ENCODE assay signal across 34 mouse cellular contexts in genomic region chr6:146898709-146899108, GRCm38 (mm10). TPM values are rescaled to one million over a fixed set of nuclear protein-coding genes. Genes with fewer than 3 reads are reported as not detected.
DNase-seq lines count a peak whose midpoint lies in the region; ATAC-seq and TF ChIP-seq lines count a peak whose summit lies in the region.
"Had no signal": no experiment of that assay in that cellular context is flagged by ENCODE, and none has a peak within 500 bp of the region (broad histone marks: within the 10 kb centered on the region; RNA-seq: fewer than 3 reads in every experiment).

No protein-coding gene starts in this region.

- H3K79me2 ChIP-seq in heart, adult 2 months (replicated peaks; ENCODE audit: control insufficient read depth, insufficient read depth, low read length) = peaks cover 1% of the 10 kb centered on the region; the same call in 1 of the 2 replicates

- WGBS in heart, adult 2 months = 88% methylated on average over 6 of the region's 6 CpGs
- WGBS in limb, embryonic 12.5 days = 85% methylated on average over 6 of the region's 6 CpGs
- 87% methylated on average over 6 of the region's 6 CpGs for WGBS in limb, embryonic 10.5 days

- ATAC-seq in limb, embryonic 12.5 days (ENCODE audit: insufficient number of reproducible peaks, insufficient read depth, low FRiP score, low TSS enrichment, low read depth) = no peak
- ATAC-seq: hindbrain, postnatal 0 days; midbrain, embryonic 15.5 days had no signal

- no peak overlapping the region for H3K4me3 ChIP-seq in heart, adult 2 months
- no peak overlapping the region for H3K4me3 ChIP-seq in limb, embryonic 12.5 days (replicated peaks)
- H3K4me3 ChIP-seq in limb, embryonic 10.5 days = no peak overlapping the region
- H3K4me3 ChIP-seq: embryonic facial prominence, embryonic 15.5 days; forebrain, embryonic 12.5 days; heart, embryonic 15.5 days; hindbrain, embryonic 12.5 days; liver, embryonic 15.5 days; midbrain, embryonic 10.5 days; midbrain, embryonic 15.5 days; stomach, embryonic 15.5 days had no signal

- peaks cover 11% of the 10 kb centered on the region for H3K4me1 ChIP-seq in heart, adult 2 months (ENCODE audit: control insufficient read depth, insufficient read depth, low read length)
- peaks cover 4% of the 10 kb centered on the region; the same call in 1 of the 2 replicates for H3K4me1 ChIP-seq in limb, embryonic 12.5 days (replicated peaks)
- no peaks in the 10 kb centered on the region for H3K4me1 ChIP-seq in limb, embryonic 10.5 days
- H3K4me1 ChIP-seq: forebrain, embryonic 12.5 days; midbrain, embryonic 10.5 days; midbrain, embryonic 15.5 days; stomach, embryonic 15.5 days had no signal

- H3K27ac ChIP-seq in heart, adult 2 months = peak overlapping the region; percentile 26
- H3K27ac ChIP-seq in limb, embryonic 12.5 days = peak overlapping the region; percentile 5; the same call in 1 of the 2 replicates
- H3K27ac ChIP-seq in limb, embryonic 10.5 days = no peak overlapping the region
- H3K27ac ChIP-seq: embryonic facial prominence, embryonic 15.5 days; forebrain, embryonic 12.5 days; heart, embryonic 15.5 days; hindbrain, embryonic 12.5 days; hindbrain, postnatal 0 days; liver, embryonic 15.5 days; midbrain, embryonic 10.5 days; midbrain, embryonic 15.5 days; stomach, embryonic 15.5 days had no signal

- no peaks in the 10 kb centered on the region for H3K9me3 ChIP-seq in limb, embryonic 12.5 days
- H3K9me3 ChIP-seq in limb, embryonic 10.5 days (replicated peaks) = no peaks in the 10 kb centered on the region
- H3K9me3 ChIP-seq: embryonic facial prominence, embryonic 15.5 days; forebrain, embryonic 12.5 days; heart, embryonic 15.5 days; hindbrain, embryonic 12.5 days; liver, embryonic 15.5 days; midbrain, embryonic 10.5 days; midbrain, embryonic 15.5 days; stomach, embryonic 15.5 days had no signal

- no peak for TF ChIP-seq EP300 in heart, adult 2 months (IDR thresholded peaks at IDR 0.05; ENCODE audit: insufficient read depth, low read depth, low read length)

- TF ChIP-seq CTCF in heart, adult 2 months (IDR thresholded peaks at IDR 0.05) = no peak

- peaks cover 18% of the 10 kb centered on the region for H3K36me3 ChIP-seq in heart, adult 2 months (ENCODE audit: control insufficient read depth, insufficient read depth, low read length)
- H3K36me3 ChIP-seq in limb, embryonic 12.5 days = peaks cover 3% of the 10 kb centered on the region; the same call in 1 of the 2 replicates
- 0 out of 2 replicates have a peak, but pooled peaks cover 2% of the 10 kb centered on the region for H3K36me3 ChIP-seq in limb, embryonic 10.5 days
- H3K36me3 ChIP-seq: embryonic facial prominence, embryonic 15.5 days; forebrain, embryonic 12.5 days; heart, embryonic 15.5 days; hindbrain, embryonic 12.5 days; liver, embryonic 15.5 days; midbrain, embryonic 10.5 days; midbrain, embryonic 15.5 days; stomach, embryonic 15.5 days had no signal

- no peak overlapping the region for H3K9ac ChIP-seq in heart, adult 2 months (ENCODE audit: low read depth, low read length)
- H3K9ac ChIP-seq in limb, embryonic 12.5 days (replicated peaks) = no peak overlapping the region
- H3K9ac ChIP-seq: embryonic facial prominence, embryonic 15.5 days; forebrain, embryonic 12.5 days; heart, embryonic 15.5 days; hindbrain, embryonic 12.5 days; liver, embryonic 15.5 days; lung, embryonic 14.5 days; midbrain, embryonic 15.5 days; stomach, embryonic 15.5 days had no signal

- intact Hi-C loops in heart, adult 2 months (cut with DNase I) = no loop called here

- no peak overlapping the region for H3K4me2 ChIP-seq in limb, embryonic 12.5 days
- H3K4me2 ChIP-seq: embryonic facial prominence, embryonic 15.5 days; forebrain, embryonic 12.5 days; heart, embryonic 15.5 days; hindbrain, embryonic 12.5 days; liver, embryonic 15.5 days; lung, embryonic 14.5 days; midbrain, embryonic 15.5 days; stomach, embryonic 15.5 days had no signal

- no peak for DNase-seq in heart, adult 2 months
- no peak for DNase-seq in heart, adult 11 months
- DNase-seq in kidney, adult 9 months = peak; percentile 51
- no peak for DNase-seq in kidney, postnatal 10 days
- no peak for DNase-seq in limb, embryonic 10.5 days (ENCODE audit: low spot score)
- no peak for DNase-seq in cerebellum, postnatal 25 days
- DNase-seq: adrenal gland, postnatal 14 days; cerebellum, adult 11 months; cerebellum, adult 9-10 months; gastrocnemius, postnatal 14 days; heart, postnatal 36 days; lung, embryonic 14.5 days; lung, postnatal 14 days; right cerebral cortex, postnatal 25 days had no signal

- TF ChIP-seq POLR2A in heart, adult 2 months (IDR thresholded peaks at IDR 0.05; ENCODE audit: insufficient read depth, low read depth, low read length) = no peak

- H3K27me3 ChIP-seq in heart, adult 2 months (ENCODE audit: control insufficient read depth, insufficient read depth, low read length) = no peaks in the 10 kb centered on the region
- no peaks in the 10 kb centered on the region for H3K27me3 ChIP-seq in limb, embryonic 12.5 days
- H3K27me3 ChIP-seq in limb, embryonic 10.5 days (ENCODE audit: low read depth, poor library complexity, severe bottlenecking) = no peaks in the 10 kb centered on the region
- H3K27me3 ChIP-seq: embryonic facial prominence, embryonic 15.5 days; forebrain, embryonic 12.5 days; heart, embryonic 15.5 days; hindbrain, embryonic 12.5 days; liver, embryonic 15.5 days; midbrain, embryonic 15.5 days; stomach, embryonic 15.5 days had no signal

RNA-seq across cellular contexts. Expression of gene Ppfibp1, which starts 10.4 kb away (rescaled TPM):
- total RNA-seq in heart, adult 2 months (2021) = 100 to 1,000 TPM; 102 to 128 TPM
- 15.4 and 33.7 TPM in 2 replicates for polyA plus RNA-seq in heart, adult 2 months (2012; rRNA removed)
- 61.0 and 68.0 TPM in 2 replicates for polyA plus RNA-seq in limb, embryonic 12.5 days (2016; fragmentation: Nextera tagmentation; extraction: Ambion mirVana)
- 31.9 and 37.0 TPM in 2 replicates for polyA plus RNA-seq in limb, embryonic 10.5 days (2016; fragmentation: Nextera tagmentation; extraction: Ambion mirVana)

RNA-seq across cellular contexts. Expression of gene Smco2, which starts 48.8 kb away (rescaled TPM):
- 1 to 10 TPM; 2.0 TPM for total RNA-seq in heart, adult 2 months (2021)
- polyA plus RNA-seq in heart, adult 2 months (2012; rRNA removed) = 0.47 and 0.76 TPM in 2 replicates
- polyA plus RNA-seq in limb, embryonic 12.5 days (2016; fragmentation: Nextera tagmentation; extraction: Ambion mirVana) = not detected in 2 replicates
- not detected in 2 replicates for polyA plus RNA-seq in limb, embryonic 10.5 days (2016; fragmentation: Nextera tagmentation; extraction: Ambion mirVana)
- total RNA-seq: adrenal gland, postnatal 14 days; common myeloid progenitor, adult 5-6 weeks; gastrocnemius, postnatal 14 days; hindbrain, postnatal 0 days; left cerebral cortex, postnatal 10 days; liver, adult 2 months; megakaryocyte progenitor cell, adult 5-6 weeks; MEL; neutrophil, adult 5-6 weeks had no signal
- polyA plus RNA-seq: embryonic facial prominence, embryonic 15.5 days; forebrain, embryonic 12.5 days; hindbrain, embryonic 12.5 days; hindbrain, postnatal 0 days; large intestine, adult 2 months; limb, embryonic 11.5 days; liver, embryonic 15.5 days; lung, embryonic 14.5 days; midbrain, embryonic 10.5 days; midbrain, embryonic 15.5 days; neural tube, embryonic 11.5 days; stomach, embryonic 15.5 days had no signal

RNA-seq across cellular contexts. Expression of gene 1700034J05Rik, which starts 55.5 kb away (rescaled TPM):
- not detected for total RNA-seq in heart, adult 2 months (2021)
- not detected in 2 replicates for polyA plus RNA-seq in heart, adult 2 months (2012; rRNA removed)
- polyA plus RNA-seq in limb, embryonic 12.5 days (2016; fragmentation: Nextera tagmentation; extraction: Ambion mirVana) = 0.10 and 0.11 TPM in 2 replicates
- 0.14 and 0.23 TPM in 2 replicates for polyA plus RNA-seq in limb, embryonic 10.5 days (2016; fragmentation: Nextera tagmentation; extraction: Ambion mirVana)
- total RNA-seq: adrenal gland, postnatal 14 days; common myeloid progenitor, adult 5-6 weeks; gastrocnemius, postnatal 14 days; heart, adult 18-20 months; heart, postnatal 36 days; hindbrain, postnatal 0 days; left cerebral cortex, postnatal 10 days; liver, adult 2 months; megakaryocyte progenitor cell, adult 5-6 weeks; MEL; neutrophil, adult 5-6 weeks had no signal
- polyA plus RNA-seq: forebrain, embryonic 12.5 days; hindbrain, postnatal 0 days; large intestine, adult 2 months; limb, embryonic 11.5 days; liver, adult 2 months; midbrain, embryonic 15.5 days had no signal
